Mouse (Mus musculus) spleen, adult 2 months (tissue): Measurements from ENCODE around the gene Phyhipl. TPM values are rescaled to one million over a fixed set of nuclear protein-coding genes. Genes with fewer than 3 reads are reported as not detected.

ENCODE experiments used
- DNase-seq, 2 experiments: peaks; one replicate each; pipeline versions ENCODE4 v3.0.0 to v3.0.0-alpha.2; 2012 to 2021; ENCODE audit warnings: low spot score in 2 of 2, low read depth in 1 of 2
- H3K27ac ChIP-seq: fragments of 200-500 bp; 2 replicates; pipeline ENCODE4 v1.5.1; 2012; ENCODE audit warnings: low read length, inconsistent platforms; ENCODE audit not compliant: insufficient read depth
- H3K27me3 ChIP-seq: fragments of 200-500 bp; 2 replicates; pipeline ENCODE4 v1.6.1; 2012; ENCODE audit warnings: mild to moderate bottlenecking, moderate library complexity, low read length, inconsistent platforms; ENCODE audit not compliant: control insufficient read depth, insufficient read depth
- H3K36me3 ChIP-seq: fragments of 200-500 bp; 2 replicates; pipeline ENCODE4 v1.6.1; 2012; ENCODE audit warnings: mild to moderate bottlenecking, low read length, inconsistent platforms; ENCODE audit not compliant: control insufficient read depth, insufficient read depth
- H3K4me1 ChIP-seq: fragments of 200-500 bp; 2 replicates; pipeline ENCODE4 v1.6.1; 2011; ENCODE audit warnings: inconsistent platforms; ENCODE audit not compliant: control insufficient read depth, insufficient read depth, insufficient read length
- H3K4me3 ChIP-seq: fragments of 200-500 bp; 2 replicates; pipeline ENCODE4 v1.5.1; 2011; ENCODE audit warnings: mild to moderate bottlenecking, inconsistent platforms; ENCODE audit not compliant: insufficient read depth, insufficient read length; ENCODE audit errors: extremely low read depth
- CTCF ChIP-seq: fragments of 200-500 bp; IDR thresholded peaks from 2 replicates; pipeline ENCODE4 v1.5.1; 2011; ENCODE audit warnings: mild to moderate bottlenecking, inconsistent platforms; ENCODE audit not compliant: insufficient read depth, insufficient read length, insufficient replicate concordance; ENCODE audit errors: extremely low read depth
- POLR2A ChIP-seq: fragments of 200-500 bp; IDR thresholded peaks from 2 replicates; pipeline ENCODE4 v1.6.1; 2011; ENCODE audit warnings: low read depth, low read length, inconsistent platforms
- WGBS: fragments of 180-500 bp; shearing (Covaris S2); methylation state at CpG from one replicate; pipeline ENCODE4 v1.1.7; 2018; 5-methylcytosine and 5-hydroxymethylcytosine counted together
- polyA plus RNA-seq: library from polyadenylated mRNA; depleted of rRNA; stranded (reverse); fragments of >200 nt; gene quantifications from 2 replicates; pipeline ENCODE4 v1.2.3, GENCODE M21; 2012

Phyhipl gene
- polyA plus RNA-seq, 1 experiment = not detected

DNA sequence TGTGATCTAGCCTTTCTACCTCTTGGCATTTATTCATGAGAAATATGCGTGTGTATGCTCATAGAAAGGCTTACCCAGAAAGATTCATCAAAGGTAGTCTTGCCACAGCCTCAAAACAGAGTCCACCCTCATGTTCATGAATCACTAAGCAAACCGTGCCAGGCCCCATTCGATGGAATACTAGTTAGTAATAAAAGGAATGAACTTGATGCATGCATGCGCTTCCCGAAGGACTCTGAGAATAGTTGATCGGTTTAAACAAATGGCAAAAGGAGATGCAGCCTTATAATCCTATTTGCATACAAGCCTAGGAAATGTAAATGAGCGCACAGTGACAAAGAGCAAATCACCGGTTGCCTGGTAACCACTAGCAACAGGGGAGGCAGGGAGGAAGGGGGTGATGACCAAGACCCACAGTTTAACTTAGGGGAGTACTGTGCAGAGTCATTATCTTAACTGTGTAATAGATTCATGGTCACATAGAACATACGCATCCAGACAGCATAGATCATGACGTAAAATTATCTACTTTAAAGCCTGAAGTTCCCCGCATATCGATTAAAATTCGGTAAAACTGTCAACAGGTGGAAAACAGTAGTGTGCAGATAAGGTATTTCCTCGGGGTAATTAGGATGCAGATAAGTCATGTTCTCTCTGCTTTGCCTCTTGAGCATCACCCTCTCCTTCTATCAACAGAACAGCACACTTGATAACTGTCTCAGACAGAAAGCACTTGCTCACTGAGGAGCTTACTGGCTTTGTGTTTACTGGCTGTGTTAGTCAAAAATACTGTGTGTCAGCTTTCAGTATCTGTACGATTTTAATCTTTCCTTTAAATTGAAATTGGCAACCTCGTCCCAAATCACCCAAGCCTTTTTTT lies 3.8 kb downstream of the Phyhipl start:
- H3K4me1 ChIP-seq = no peaks in the 10 kb centered on the region
- TF ChIP-seq POLR2A = no peak
- no peak for TF ChIP-seq CTCF
- 59% methylated on average over 16 of the region's 16 CpGs for WGBS

GRCm38 (mm10) chr10:70648831-70649230 lies 6.9 kb downstream of the Phyhipl start:
- H3K27me3 ChIP-seq = no peaks in the 10 kb centered on the region
- H3K36me3 ChIP-seq = no peaks in the 10 kb centered on the region
- no peaks in the 10 kb centered on the region for H3K4me1 ChIP-seq
- TF ChIP-seq POLR2A = no peak
- TF ChIP-seq CTCF = no peak
- no peak overlapping the region for H3K27ac ChIP-seq
- 78% methylated on average over 5 of the region's 5 CpGs for WGBS
- no peak for DNase-seq
- H3K4me3 ChIP-seq = no peak overlapping the region

More for the DNA sequence above, 3.8 kb downstream of the Phyhipl start:
- no peak for DNase-seq
- no peaks in the 10 kb centered on the region for H3K36me3 ChIP-seq
- H3K27me3 ChIP-seq = no peaks in the 10 kb centered on the region
- H3K27ac ChIP-seq = no peak overlapping the region
- H3K4me3 ChIP-seq = no peak overlapping the region

DNA sequence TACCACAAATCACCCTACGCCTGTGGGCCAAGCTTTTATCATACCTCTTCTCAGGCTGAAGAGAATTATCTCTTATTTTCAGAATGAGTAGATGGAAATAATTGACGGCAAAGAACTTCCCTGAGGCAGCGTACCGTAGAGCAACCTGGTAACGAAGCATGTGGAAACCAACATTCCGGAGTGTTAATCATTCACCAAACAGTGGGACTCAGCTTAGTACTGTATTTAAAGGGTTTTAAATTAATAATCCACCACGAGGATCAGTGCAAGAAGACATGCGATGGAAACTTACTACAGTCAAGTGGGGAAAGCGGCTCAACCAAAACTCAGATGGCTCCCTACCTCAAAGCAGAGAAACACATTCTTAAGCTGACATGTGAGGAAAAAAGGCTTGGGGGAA lies 12.6 kb downstream of the Phyhipl start:
- Histone ChIP-seq H3K4me1 (no peaks in the 10 kb centered on the region), H3K27ac (no peak overlapping the region), H3K4me3 (no peak overlapping the region), H3K36me3 (no peaks in the 10 kb centered on the region), H3K27me3 (no peaks in the 10 kb centered on the region)
- WGBS = 85% methylated on average over 9 of the region's 9 CpGs
- DNase-seq = no peak
- TF ChIP-seq POLR2A (no peak), CTCF (no peak)

GRCm38 (mm10) chr10:70640896-70641596 lies 14.7 kb downstream of the Phyhipl start:
- Histone ChIP-seq H3K4me1 (no peaks in the 10 kb centered on the region), H3K4me3 (no peak overlapping the region), H3K27ac (no peak overlapping the region), H3K27me3 (no peaks in the 10 kb centered on the region), H3K36me3 (no peaks in the 10 kb centered on the region)
- WGBS = 84% methylated on average over 11 of the region's 11 CpGs
- TF ChIP-seq CTCF (no peak), POLR2A (no peak)
- no peak for DNase-seq

DNA sequence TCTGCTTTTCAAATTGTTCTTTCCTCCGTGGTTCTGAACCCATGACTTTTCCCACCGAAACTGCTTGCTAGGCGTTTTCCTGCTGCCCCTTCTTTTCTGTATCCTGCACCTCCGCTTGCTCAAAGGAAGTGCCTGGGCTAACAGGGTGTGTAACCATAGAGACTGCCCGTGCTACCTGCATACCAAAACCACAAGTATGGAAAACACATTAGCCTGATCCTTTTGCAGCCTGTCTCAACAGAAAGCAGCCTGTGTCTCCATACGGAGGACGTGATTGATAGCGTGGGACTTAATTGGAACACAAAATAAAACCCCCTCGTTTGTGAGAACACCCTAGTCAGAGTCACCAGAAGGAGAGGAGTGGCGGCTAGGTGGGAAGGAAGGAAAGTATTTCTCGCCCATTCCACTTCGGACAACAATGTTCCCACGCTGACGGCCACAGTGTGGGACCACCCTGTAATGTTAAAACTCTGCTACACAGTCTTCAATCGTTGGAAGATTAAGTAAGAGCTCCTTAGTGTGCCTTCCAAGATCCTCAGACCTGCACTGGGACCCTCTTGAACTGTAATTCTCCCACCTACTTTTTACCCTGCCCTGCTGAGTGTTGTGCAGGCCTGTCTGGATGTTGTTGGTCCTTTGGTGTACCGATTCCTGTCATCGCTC lies 15.6 kb downstream of the Phyhipl start:
- no peaks in the 10 kb centered on the region for H3K36me3 ChIP-seq
- H3K4me1 ChIP-seq = no peaks in the 10 kb centered on the region
- no peak overlapping the region for H3K27ac ChIP-seq
- H3K27me3 ChIP-seq = no peaks in the 10 kb centered on the region
- WGBS = 76% methylated on average over 17 of the region's 17 CpGs
- DNase-seq = no peak
- no peak overlapping the region for H3K4me3 ChIP-seq
- TF ChIP-seq CTCF = no peak

DNA sequence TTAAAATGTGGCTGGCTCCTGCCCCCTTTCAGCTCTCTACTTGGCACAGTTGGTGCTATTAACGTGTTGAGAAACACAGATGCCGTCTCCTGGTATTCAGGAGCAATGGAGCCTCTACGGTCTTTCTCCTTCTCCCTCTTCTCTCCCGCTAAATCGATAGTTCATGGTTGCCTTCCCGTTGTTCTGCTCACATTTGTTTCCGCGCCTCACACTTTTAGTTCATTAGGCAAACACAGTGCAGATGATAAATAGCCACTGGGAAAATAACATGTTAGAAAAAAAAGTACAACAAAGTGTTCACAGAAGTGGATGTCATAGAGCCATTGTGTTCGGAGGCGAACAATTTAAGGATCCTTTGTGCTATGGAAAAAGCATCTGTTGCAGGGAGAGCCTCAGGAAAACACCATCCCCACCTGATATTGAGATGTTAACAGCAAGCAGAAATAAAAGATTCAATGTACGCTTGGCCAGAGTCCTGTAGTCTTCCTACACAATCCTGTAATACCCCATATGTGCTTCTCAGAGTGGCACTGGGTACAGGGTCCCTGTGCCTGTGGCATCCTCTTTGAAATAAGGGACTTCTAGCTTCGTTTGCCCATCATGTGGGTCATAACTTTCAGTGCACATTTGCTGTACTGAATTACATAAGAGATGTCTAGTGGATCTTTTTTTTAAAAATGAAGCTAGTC lies 18.0 kb downstream of the Phyhipl start:
- H3K4me3 ChIP-seq = no peak overlapping the region
- DNase-seq = no peak
- no peaks in the 10 kb centered on the region for H3K36me3 ChIP-seq
- H3K27ac ChIP-seq = no peak overlapping the region
- no peaks in the 10 kb centered on the region for H3K4me1 ChIP-seq
- TF ChIP-seq POLR2A = no peak
- no peak for TF ChIP-seq CTCF
- WGBS = 79% methylated on average over 12 of the region's 12 CpGs
- no peaks in the 10 kb centered on the region for H3K27me3 ChIP-seq
